Mouse (Mus musculus): ENCODE results near the gene Cyp2c29.

GRCm38 (mm10) chr19:39282801-39283200 lies 13.6 kb downstream of the Cyp2c29 start:
- TF ChIP-seq CTCF (IDR thresholded peaks at IDR 0.05; ENCODE audit: low read depth) (no peak), EP300 (IDR thresholded peaks at IDR 0.05; ENCODE audit: low read depth) (no peak)
